Mouse (Mus musculus) bone marrow macrophage, adult 2 months (primary cell): ENCODE measurements around the gene Tars2.

ENCODE experiments used
- CTCF ChIP-seq: IDR thresholded peaks from 2 replicates; pipeline ENCODE4 v1.5.1; 2012; ENCODE audit warnings: low read depth, mild to moderate bottlenecking, low read length, moderate library complexity
- POLR2A ChIP-seq: IDR thresholded peaks from 2 replicates; pipeline ENCODE4 v1.6.1; 2012; ENCODE audit warnings: mild to moderate bottlenecking, low read depth, low read length, borderline replicate concordance

DNA sequence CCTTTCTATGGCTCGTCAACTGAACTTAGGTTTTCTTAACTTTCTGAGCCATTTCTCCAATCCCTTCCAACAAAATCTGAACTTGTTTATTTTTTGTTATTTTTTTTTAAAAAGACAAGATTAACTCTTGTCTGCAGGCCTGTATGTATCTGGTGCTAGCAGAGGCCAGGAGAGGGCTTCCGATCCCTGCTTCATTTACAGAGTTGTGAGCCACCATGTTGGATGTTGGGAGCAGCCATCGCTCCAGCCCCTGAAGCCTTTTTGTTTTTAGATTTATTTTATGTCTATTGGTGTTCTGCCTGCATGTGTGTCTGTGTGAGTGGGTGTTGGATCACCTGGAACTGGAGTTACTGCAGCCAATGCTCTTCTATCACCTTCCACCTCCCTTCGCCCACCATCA lies 28.2 kb downstream of the Tars2 start:
- TF ChIP-seq CTCF (no peak), POLR2A (no peak)
